Mouse (Mus musculus): Measurements from ENCODE around the gene Nufip2. TPM values are rescaled to one million over a fixed set of nuclear protein-coding genes. Genes with fewer than 3 reads are reported as not detected.
A peak's percentile ranks its signal among the peaks of the same experiment; 100 is the strongest.

The Nufip2 gene
- polyA plus RNA-seq, 1 experiment from 2014 or later = 5.7 TPM

GRCm38 (mm10) chr11:77789512-77789911, 103.6 kb downstream of the Nufip2 start:
- no peak overlapping the region for H3K4me2 ChIP-seq (ENCODE audit: low read depth, severe bottlenecking)
- 78% methylated on average over 5 of the region's 5 CpGs for WGBS
- no peak for DNase-seq (ENCODE audit: low spot score)
- H3K4me3 ChIP-seq (ENCODE audit: low read depth, low read length) = no peak overlapping the region
- no peaks in the 10 kb centered on the region for H3K9me3 ChIP-seq (ENCODE audit: control insufficient read depth, low read length)
- no peaks in the 10 kb centered on the region for H3K36me3 ChIP-seq (ENCODE audit: control insufficient read depth, insufficient read depth, low read length)
- H3K27ac ChIP-seq (replicated peaks; ENCODE audit: low read depth, low read length) = no peak overlapping the region
- no peak overlapping the region for H3K9ac ChIP-seq (ENCODE audit: low read length)
- no peak for ATAC-seq (ENCODE audit: insufficient number of reproducible peaks, low FRiP score, low TSS enrichment, low read depth)
- H3K27me3 ChIP-seq (ENCODE audit: control insufficient read depth, insufficient read depth, low read length) = no peaks in the 10 kb centered on the region
- H3K4me1 ChIP-seq (ENCODE audit: control insufficient read depth, insufficient read depth, low read length) = peaks cover 43% of the 10 kb centered on the region

DNA sequence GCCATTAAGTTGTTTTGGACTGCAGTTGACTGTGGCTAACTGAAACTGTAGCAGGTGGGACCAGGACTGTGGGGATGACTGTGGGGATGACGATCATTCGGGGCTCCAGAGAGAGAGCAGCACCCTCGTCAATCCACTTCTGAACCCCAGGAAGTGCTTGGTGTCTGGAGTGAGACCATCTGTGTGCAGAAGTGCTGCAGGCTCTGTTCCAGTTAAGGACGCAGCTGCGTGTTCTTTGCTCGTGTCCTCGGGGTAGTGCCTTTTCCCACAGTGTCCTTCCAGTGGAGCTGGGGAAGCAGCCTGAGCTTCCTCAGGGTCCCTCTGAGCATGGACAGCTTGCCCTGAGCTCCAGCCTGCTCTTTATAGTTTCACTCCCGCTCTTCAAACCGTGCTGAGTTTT, 104.3 kb downstream of the Nufip2 start:
- Histone ChIP-seq H3K4me1 (ENCODE audit: control insufficient read depth, insufficient read depth, low read length) (peaks cover 37% of the 10 kb centered on the region), H3K27ac (replicated peaks; ENCODE audit: low read depth, low read length) (peak overlapping the region; percentile 75), H3K36me3 (ENCODE audit: control insufficient read depth, insufficient read depth, low read length) (no peaks in the 10 kb centered on the region), H3K4me3 (ENCODE audit: low read depth, low read length) (no peak overlapping the region), H3K27me3 (ENCODE audit: control insufficient read depth, insufficient read depth, low read length) (no peaks in the 10 kb centered on the region), H3K4me2 (ENCODE audit: low read depth, severe bottlenecking) (no peak overlapping the region), H3K9me3 (ENCODE audit: control insufficient read depth, low read length) (no peaks in the 10 kb centered on the region), H3K9ac (ENCODE audit: low read length) (no peak overlapping the region)
- ATAC-seq (ENCODE audit: insufficient number of reproducible peaks, low FRiP score, low TSS enrichment, low read depth) (no peak), DNase-seq (ENCODE audit: low spot score) (no peak)
- 64% methylated on average over 9 of the region's 9 CpGs for WGBS

DNA sequence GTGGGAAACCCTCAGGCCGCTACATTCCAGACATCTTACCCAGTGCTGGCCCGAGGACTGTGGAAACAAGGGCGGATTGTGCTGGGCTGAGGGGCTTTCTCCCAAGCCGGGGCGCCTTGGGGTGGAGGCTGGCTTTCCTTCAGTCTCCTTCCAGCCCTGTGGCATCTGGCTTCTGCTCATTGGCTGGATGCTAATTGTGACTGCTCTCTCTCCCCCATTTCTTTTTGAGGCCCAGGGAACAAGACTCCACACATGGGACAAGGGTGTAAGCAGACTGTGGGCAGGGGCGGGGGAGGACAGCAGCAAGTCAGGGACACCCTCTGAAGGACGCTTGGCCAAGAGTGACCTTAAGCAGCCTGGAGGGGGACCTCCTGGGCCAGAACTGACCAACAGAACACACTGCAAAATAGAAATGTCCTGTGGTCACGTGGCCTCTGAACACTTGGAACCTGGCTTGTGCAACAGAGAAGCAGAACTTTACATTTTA, 105.3 kb downstream of the Nufip2 start:
- 31% methylated on average over 8 of the region's 8 CpGs for WGBS
- no peaks in the 10 kb centered on the region for H3K27me3 ChIP-seq (ENCODE audit: control insufficient read depth, insufficient read depth, low read length)
- no peak overlapping the region for H3K9ac ChIP-seq (ENCODE audit: low read length)
- no peak overlapping the region for H3K4me3 ChIP-seq (ENCODE audit: low read depth, low read length)
- H3K36me3 ChIP-seq (ENCODE audit: control insufficient read depth, insufficient read depth, low read length) = no peaks in the 10 kb centered on the region
- H3K27ac ChIP-seq (replicated peaks; ENCODE audit: low read depth, low read length) = peak overlapping the region; percentile 75
- H3K4me2 ChIP-seq (ENCODE audit: low read depth, severe bottlenecking) = no peak overlapping the region
- H3K9me3 ChIP-seq (ENCODE audit: control insufficient read depth, low read length) = no peaks in the 10 kb centered on the region
- ATAC-seq (ENCODE audit: insufficient number of reproducible peaks, low FRiP score, low TSS enrichment, low read depth) = peak; percentile 78
- H3K4me1 ChIP-seq (ENCODE audit: control insufficient read depth, insufficient read depth, low read length) = peaks cover 27% of the 10 kb centered on the region
- DNase-seq (ENCODE audit: low spot score) = peak; percentile 59

Other genes starting within 250 kb of the Nufip2 start
- 0.28 and 0.29 TPM in 2 replicates for gene Coro6, start 223.7 kb upstream of the Nufip2 start, polyA plus RNA-seq (2014; fragmentation: Nextera tagmentation; extraction: Ambion mirVana)
- 12.8 and 13.3 TPM in 2 replicates for gene Ankrd13b, start 196.5 kb upstream of the Nufip2 start, polyA plus RNA-seq (2014; fragmentation: Nextera tagmentation; extraction: Ambion mirVana)
- 16.4 and 17.0 TPM in 2 replicates for gene Git1, start 192.6 kb upstream of the Nufip2 start, polyA plus RNA-seq (2014; fragmentation: Nextera tagmentation; extraction: Ambion mirVana)
- gene Abhd15, start 171.0 kb upstream of the Nufip2 start, polyA plus RNA-seq (2014; fragmentation: Nextera tagmentation; extraction: Ambion mirVana) = 0.71 and 1.3 TPM in 2 replicates
- gene Trp53i13, start 170.2 kb upstream of the Nufip2 start, polyA plus RNA-seq (2014; fragmentation: Nextera tagmentation; extraction: Ambion mirVana) = 42.2 and 43.4 TPM in 2 replicates
- 0.17 TPM in 1 of 2 replicates, not detected in the other for gene Gm10392, start 167.0 kb upstream of the Nufip2 start, polyA plus RNA-seq (2014; fragmentation: Nextera tagmentation; extraction: Ambion mirVana)
- 13.1 and 13.5 TPM in 2 replicates for gene Taok1, start 78.3 kb upstream of the Nufip2 start, polyA plus RNA-seq (2014; fragmentation: Nextera tagmentation; extraction: Ambion mirVana)
- not detected in 2 replicates for gene Cryba1, start 39.1 kb downstream of the Nufip2 start, polyA plus RNA-seq (2014; fragmentation: Nextera tagmentation; extraction: Ambion mirVana)
- gene Myo18a, start 77.1 kb downstream of the Nufip2 start, polyA plus RNA-seq (2014; fragmentation: Nextera tagmentation; extraction: Ambion mirVana) = 17.1 and 17.5 TPM in 2 replicates
- 0.47 and 0.68 TPM in 2 replicates for gene Gm10277, start 101.6 kb downstream of the Nufip2 start, polyA plus RNA-seq (2014; fragmentation: Nextera tagmentation; extraction: Ambion mirVana)
- 0.30 and 0.72 TPM in 2 replicates for gene Pipox, start 207.9 kb downstream of the Nufip2 start, polyA plus RNA-seq (2014; fragmentation: Nextera tagmentation; extraction: Ambion mirVana)
- 0.10 and 0.23 TPM in 2 replicates for gene Sez6, start 244.6 kb downstream of the Nufip2 start, polyA plus RNA-seq (2014; fragmentation: Nextera tagmentation; extraction: Ambion mirVana)